Mouse (Mus musculus) left cerebral cortex, adult 11 months (tissue): Measurements from ENCODE around the gene Selp.

ENCODE experiments used
- DNase-seq: peaks from one replicate; pipeline ENCODE4 v3.0.0; 2022; ENCODE audit warnings: low spot score

The Selp gene

DNA sequence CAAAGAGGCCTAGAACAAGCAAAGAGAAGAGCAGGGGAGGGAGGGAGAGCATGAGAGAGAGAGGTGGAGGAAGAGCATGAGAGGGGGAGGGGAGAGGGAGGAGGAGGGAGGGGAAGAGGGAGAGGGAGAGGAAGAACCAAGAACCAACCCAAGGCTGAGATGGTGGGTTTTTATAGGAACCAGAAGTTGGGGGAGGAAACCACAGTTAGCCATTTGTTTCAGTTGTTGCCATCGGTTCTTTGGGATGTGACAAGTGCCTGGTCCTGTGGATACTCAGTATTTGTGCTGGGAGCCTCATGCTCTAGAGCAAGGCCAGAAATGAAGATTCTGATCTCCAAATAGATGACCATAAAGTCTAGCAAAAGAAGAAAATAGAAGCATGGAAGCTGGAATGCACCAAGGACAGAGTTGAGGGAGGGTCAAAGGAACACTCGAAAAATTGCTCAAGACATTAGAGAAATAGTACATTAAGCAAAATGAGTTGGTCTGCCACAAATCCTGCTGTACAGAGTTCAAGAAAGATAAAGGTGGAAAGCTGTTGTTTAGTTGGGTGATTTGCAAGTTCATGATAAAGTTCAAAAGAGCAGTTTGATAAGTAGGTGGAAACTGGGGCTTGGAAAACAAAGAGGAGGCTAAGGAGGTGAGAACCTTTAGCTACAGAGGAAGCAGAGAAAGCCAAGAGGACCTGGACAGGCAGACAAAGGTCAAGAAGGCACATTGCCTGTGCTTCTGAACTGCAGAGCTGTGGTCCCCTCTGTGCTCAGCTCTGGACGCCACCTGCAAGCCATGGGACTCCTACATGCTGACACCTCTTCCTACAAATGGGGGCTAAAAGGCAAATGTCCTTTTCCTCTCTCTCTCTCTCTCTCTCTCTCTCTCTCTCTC is 5.1 kb downstream of the Selp start:
- DNase-seq, result no peak

GRCm38 (mm10) chr1:164120777-164121158 is 5.7 kb downstream of the Selp start:
- no peak for DNase-seq

DNA sequence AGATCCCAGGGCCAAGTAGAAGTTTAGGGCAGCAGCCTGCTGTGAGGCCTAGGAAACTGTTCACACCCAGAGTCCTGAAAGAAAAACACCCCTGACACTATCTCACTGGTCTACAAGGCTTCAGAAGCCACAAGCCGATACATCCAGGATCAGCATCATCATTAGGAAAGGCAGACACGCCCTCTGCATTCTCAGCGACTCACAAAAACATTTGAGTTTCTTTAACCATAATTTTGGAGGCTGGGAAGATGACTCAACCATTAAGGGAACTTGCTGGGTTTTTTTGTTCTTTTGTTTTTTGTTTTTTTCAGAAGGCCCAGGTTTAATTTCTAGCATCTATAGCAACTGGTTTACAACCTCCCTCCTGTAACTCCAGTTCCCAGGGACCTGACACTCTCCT is 8.8 kb downstream of the Selp start:
- no peak for DNase-seq

DNA sequence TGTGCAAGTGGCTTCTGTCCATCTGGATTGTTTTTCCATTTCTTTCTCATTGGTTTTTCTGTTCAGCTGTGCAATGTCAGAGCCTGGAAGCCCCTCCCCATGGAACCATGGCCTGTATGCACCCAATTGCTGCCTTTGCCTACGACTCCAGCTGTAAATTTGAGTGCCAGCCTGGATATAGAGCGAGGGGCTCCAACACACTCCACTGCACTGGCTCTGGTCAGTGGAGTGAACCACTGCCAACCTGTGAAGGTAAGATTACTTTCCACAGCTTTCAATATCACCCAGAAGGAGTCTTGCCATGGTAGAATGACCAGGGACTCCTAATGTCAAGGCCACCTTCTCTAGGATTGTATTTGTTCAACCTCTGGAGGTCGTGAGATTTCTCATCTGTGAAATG is 14.9 kb downstream of the Selp start:
- DNase-seq, result no peak

DNA sequence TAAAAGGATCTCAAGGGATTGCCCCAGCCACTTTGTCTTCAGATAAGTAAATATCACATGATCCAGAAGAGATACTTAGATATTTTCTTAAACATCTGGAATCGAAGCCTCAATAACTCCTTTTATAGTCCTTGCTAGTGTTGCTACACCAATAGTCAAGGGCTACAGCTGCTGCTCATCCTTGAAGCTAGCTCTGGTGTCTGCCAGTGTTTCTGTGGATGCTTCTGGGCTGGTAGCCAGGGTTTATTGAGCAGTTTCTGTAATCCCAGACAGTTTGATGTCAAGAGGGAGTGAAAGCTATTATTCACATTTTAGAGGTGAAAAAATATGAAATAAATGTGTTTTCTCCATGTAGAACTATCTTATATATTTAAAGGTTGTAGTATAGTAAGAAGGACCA is 17.5 kb downstream of the Selp start:
- DNase-seq, result no peak

DNA sequence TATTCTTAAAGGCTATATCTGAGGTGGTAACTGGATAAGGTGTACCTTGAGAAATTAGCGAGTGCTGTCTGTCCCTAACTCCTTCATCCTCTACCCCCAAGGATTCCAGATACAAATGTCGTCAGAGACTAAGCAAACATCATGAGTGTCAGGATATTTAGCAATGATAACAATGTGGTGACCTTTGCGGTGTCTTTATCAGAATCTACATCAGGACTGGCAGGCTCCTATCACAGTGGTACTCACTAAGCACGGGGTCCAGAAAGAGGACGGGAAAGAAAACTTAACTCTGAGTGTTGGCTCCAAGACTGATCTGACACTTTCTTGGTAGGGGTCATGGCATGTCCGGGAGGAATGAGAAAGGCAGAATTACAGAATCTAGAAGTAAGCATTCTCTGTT is 19.0 kb downstream of the Selp start:
- no peak for DNase-seq

- DNase-seq, result no peak
These were observed 20.3 kb downstream of the Selp start for GRCm38 (mm10) chr1:164135360-164135759.

DNA sequence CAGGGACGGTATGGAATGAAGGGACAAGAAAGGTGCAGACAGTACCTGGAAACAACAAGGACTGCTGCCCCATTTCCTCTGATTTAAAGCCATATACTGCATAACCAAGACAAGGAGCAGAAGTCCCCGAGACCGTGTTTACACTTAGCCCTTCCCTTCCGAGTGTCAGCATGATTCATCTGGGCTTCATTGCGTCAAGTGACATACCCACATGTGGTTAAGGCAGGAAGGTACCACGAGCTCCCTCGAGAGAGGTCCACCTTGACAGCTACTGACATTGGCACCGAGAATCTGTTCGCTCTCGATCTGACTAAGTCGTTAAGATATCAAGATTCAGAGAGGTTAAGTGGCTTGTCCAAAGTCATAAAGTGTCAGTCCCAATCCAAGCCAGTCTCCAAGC is 20.9 kb downstream of the Selp start:
- DNase-seq, result no peak

GRCm38 (mm10) chr1:164136636-164137035 is 21.6 kb downstream of the Selp start:
- no peak for DNase-seq

- peak; percentile 59 for DNase-seq
These were observed 23.5 kb downstream of the Selp start for GRCm38 (mm10) chr1:164138365-164139130.

DNA sequence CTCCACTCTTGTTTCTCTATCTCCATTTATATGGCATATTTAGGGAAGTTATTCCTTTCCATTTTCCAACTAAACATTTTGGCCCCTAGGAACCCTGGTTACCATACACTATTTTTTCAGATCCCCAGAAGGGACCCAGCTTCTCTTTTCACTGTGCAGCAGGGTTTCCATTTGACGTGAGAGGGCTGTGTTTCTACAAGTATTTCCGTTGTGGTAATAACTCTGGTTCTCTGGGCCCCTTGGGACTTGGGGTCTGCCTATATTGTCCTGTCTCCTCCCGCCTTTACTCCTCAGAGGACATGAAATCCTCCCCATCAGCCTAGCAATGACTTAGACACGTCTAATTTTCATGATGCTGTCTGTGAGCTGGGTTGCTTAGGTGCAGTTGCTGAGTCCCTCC is 24.4 kb downstream of the Selp start:
- no peak for DNase-seq

DNA sequence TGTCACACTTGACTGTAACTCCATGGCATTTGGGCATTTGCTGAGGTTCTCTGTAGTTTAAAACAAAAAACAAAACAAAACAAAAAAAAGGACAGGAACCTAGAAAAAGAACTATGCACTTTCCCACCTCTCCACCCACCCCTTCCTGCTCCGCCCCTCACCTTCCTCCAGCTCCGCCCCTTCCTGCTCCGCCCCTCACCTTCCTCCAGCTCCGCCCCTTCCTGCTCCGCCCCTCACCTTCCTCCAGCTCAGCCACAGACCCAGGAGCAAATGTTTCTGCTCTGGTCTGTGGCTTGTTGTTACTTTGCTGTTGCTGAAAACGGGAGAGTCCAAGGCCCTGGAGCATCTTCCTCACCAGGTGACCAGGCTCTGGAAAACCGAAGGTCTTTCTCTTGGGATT is 34.0 kb downstream of the Selp start:
- no peak for DNase-seq

- no peak for DNase-seq
These were observed 36.5 kb downstream of the Selp start, which contains the start of gene F5 for GRCm38 (mm10) chr1:164151387-164152088. F5 (plus strand) TSS chr1:164151838.

DNA sequence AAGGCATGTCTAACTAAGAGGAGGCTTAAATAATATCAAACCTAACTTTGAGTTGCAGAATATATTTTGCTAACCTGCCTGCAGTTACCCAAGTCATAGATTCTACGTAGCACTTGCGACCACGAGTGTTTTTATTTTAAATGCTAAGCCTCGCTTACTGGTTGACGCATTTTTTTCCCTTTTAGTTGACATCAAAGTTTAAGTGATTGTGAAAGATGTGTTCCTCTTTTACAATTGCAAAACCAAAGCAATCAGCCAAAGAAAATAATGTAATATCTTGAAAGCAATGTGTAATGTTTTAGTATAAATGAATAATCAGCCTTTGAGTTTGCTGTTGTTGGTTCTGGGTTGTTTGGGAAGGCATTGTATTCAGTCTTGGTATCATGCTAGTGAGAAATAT is 37.8 kb downstream of the Selp start:
- no peak for DNase-seq

DNA sequence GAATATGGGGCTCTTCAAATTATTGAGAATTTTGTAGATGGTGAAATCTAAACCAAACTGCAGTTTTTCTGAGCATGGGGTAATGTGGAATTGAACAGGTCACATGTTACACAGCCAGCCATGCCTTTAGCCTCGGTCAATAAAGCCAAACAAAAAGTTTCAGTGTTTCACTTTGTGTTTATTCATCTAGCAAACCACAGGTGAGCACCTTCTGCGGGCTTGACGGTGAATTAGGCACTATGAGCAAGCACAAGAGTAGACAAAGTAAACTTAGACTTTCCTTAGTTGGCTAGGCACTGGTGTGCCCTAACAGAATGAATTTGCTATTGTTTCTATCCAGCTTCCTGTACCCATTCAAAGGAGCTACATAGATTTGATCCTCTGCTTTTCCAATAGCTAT is 39.9 kb downstream of the Selp start:
- DNase-seq, result no peak

DNA sequence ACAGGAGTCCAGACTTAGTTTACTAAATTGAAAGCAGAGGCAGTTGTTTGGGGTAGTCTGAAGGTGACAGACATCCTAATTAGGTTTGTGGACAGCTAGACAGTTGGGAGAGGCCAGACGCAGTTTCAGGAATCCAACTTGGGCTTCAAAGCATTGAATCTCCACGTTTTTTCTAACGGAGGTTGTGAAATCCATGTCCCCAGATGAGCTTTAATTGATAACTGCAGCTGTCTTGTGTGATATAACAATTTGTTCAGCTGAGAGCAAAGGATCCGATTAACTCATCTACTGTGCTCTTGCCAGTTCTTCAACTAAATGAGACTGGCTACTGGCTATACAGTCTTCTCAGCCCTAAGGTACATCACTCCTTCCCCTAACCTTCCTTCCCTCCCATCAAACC is 43.5 kb downstream of the Selp start:
- no peak for DNase-seq

DNA sequence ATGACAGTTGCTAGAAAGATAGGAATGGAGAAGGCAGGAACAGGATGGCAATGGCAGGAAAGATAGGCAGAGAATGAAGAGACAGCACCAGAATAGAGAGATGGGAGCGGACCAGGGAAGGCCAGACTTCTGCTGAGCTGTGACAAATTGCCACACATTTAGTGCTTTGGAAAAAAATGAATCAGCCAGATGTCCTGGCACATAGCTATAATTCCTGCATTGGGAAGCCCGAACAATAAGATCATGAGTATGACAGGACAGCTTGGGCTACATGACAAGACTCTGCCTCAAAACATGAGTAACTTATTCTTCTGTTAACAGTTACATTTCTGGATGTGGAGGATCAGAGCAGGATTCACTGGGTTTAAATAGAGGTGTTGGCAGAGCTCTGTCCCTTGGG is 44.7 kb downstream of the Selp start:
- DNase-seq, result no peak

DNA sequence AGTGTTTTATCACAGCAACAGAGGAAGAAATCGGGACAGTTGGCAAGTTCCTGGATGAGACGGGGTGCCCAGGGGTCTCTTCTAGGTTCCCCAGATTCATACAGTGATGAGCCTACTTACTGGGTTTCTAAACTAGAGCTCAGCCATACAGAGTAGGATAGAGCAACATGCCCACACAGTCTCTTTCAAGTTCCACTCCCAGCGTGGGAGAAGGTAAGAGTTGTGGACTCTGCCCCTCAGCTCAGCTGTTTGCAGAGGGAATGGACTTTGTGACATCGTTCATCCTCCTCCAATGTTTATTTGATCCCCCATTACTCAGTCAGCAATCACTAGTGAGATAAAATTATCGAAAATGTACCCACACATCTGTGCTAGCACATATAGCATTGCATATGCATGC is 47.7 kb downstream of the Selp start:
- DNase-seq, result no peak

GRCm38 (mm10) chr1:164168818-164169217 is 53.8 kb downstream of the Selp start:
- DNase-seq, result no peak

DNA sequence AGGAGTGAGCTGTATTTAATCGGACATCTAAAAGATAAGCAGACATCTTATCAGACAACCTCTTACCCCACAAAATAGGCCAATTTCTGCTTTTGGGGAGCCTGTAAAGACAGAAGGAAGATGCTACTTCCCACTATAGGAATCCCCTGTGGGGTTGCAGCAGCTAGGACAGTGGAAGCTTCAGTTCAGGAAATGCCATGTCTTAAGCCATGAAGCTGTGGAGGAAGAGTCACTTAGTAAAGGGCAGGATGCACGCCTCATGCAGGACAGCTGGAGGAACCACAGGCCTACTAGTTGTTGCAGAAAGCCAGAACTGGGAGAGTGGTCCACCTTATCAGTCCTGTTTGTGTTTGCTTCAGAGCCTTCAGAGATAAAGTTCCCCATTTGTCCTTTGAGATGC is 55.4 kb downstream of the Selp start:
- DNase-seq, result no peak

- no peak for DNase-seq
These were observed 58.1 kb downstream of the Selp start for GRCm38 (mm10) chr1:164173145-164173544.

DNA sequence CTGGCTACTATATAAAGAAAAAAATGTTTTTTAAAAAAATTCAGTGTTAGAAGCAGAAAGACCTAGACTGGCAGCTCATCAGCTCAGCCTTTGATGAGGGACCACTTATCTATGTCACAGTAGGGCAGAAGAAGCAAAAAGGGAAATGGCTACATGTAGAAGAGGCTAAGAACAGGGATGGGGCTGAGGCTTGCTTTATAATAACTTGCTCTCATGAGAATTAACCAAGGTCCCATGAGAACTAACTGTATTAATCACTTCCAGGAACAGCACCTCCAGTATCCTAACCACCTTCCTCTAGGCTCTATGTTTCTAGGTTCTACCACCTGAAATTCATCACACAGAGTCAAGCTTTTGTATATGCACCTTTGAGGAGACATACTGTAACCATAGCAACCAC is 61.8 kb downstream of the Selp start:
- no peak for DNase-seq

DNA sequence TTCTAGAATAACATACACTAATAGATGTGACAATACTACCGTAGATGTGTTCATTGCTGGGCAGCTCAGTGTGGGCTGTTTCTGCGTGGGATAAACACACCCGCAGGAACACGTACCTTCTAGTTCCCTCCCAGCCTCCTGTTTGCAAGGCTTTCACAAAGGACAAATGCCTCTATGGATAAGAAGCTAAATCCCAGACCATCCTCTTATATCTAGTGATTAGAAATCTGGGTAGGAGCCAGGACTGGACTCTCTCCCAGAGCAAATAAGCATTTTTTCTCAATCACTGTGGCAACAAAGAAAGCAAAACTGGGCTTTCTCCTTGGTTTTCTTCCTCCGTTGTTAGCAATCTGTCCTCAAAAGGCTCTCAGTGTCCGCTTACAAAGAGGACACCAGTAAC is 63.4 kb downstream of the Selp start:
- DNase-seq, result no peak
